Mouse (Mus musculus) neural tube, embryonic 10.5 days (tissue): ENCODE results near the gene Fgf16.

Experiments
- DNase-seq: peaks from one replicate; pipeline ENCODE4 v3.0.0-alpha.2; 2017; ENCODE audit warnings: low spot score; ENCODE audit errors: extremely low spot score

Fgf16 gene

DNA sequence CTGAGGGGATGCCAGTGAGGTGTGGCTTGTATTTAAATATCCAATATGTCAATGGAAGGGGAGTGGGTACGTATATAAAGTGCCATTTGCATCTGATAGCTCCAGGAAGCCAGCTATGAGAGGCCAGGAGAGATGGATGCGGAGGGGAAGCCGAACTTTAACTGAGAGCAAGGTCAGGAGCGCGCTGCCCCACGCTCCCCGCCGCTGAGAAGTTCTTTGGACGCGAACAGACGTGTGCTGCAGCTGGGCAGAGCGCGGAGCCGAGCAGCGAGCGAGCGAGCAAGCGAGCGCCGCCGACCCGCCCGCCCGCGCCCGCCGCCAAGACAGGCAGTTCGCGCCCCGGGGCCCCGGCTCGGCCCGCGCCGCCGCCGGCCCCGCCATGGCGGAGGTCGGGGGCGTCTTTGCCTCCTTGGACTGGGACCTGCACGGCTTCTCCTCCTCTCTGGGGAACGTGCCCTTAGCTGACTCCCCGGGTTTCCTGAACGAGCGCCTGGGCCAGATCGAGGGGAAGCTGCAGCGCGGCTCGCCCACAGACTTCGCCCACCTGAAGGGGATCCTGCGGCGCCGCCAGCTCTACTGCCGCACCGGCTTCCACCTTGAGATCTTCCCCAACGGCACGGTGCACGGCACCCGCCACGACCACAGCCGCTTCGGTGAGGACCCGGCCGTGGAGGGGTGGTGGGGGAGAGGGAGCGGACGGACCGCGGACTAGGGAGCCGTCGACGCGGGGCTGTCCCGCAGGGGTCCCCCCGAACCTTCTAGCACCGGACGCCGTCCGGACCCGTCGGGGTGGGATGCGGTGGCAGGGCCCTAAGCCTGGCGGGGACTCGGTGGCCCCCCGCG lies at the start of gene Fgf16:
Fgf16 (plus strand) TSS at position 118 of the 843 bp plus-strand sequence.
- peak; percentile 40 for DNase-seq

- no peak for DNase-seq
Observed at GRCm38 (mm10) chrX:105714740-105715139, 49.3 kb upstream of the Fgf16 start.

DNA sequence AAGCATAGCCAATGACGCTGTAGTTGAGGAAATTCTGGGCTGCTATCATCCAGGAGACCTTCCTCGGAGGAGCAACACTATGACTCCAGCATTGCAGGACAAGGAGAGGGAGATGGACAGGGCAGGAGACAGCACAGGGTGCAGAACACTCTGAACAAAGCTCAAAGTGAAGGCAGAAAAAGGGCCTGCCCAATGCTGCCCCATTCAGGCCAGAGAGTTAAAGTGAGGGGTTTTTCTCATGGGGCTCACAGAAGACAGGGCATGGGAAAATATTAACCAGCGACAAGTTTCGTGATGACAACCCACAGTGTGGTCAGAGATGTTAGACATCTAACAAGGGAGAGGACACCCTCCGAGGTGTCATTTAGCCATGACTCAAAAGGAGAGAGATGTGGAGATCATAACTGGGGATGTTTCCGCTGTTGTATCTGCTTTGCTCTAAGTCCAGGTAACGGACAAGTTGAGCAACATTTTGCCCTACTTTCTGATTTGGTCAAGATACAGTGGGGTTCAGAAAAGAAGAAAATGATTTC lies 48.2 kb upstream of the Fgf16 start:
- no peak for DNase-seq

DNA sequence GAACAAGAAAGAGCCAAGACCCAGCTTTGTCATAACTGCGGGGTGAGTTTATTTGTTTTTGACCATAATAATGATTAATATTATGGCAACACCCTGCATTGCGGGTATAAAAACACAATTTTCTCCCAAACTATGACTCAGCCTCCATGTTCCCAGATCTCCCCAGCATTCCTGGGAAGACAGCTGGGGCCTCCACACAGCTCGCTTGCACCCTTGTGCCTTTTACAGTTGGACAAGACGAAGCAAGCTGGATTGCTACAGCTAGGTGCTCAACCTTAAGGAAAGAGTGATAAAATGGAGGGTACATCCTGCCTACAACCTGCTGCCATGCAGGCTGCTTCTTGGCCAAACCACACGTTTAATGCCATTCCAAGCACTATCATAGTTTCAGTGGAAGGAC lies 45.7 kb upstream of the Fgf16 start:
- DNase-seq: no peak

DNA sequence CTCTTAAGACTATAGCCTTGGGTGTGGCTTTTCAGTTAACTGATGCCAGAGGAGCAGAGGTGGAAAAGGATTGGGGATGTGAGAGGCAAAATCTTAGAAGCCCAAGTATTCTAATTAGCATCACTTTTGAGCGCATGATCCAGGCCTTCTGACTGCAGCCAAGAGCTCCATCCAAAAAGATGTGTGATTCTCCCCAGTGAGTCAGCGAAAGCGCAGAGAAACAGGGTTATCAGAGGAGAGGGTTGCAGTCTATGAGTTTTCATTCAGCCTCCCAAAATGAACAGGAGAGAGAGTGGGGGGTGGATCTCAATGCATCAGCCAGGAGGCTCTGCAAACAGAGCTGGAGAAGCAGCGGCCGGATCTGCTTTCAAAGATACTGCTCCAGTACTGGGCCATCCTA lies 45.1 kb upstream of the Fgf16 start:
- no peak for DNase-seq

- no peak for DNase-seq
Observed at GRCm38 (mm10) chrX:105724174-105724573, 39.9 kb upstream of the Fgf16 start.

DNA sequence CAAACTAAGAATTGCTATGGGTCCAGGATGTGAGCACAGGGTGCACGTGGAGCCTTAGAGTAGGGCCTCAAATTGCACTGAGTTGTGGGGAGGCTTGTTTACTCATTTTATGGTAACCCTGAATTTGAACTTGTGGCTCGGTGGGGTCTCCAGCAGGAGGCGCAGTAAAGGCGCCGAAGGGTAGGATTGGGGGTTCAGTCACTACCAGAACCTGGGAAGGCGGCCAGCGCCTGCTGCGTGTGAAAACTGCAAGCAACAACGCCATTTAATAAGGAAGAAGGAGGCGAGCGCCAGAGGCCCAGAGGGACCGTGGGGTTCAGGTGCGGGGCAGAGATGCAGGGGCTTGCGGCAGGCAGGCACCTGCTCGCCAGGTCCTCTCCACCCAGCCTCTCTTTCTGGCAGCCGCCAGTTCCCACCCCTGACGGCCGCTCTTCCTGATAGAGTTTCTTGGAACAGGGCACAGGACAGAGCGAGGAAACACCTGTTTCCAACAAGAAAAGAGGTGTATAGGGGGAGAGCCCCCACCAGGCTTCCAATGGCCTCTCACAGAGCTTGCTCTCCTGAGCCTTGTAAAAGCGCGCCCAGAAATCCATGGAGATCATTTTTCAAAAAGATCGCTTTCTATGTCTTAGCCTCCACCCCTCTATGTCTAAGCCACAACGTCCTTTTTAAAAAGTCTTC lies 1.1 kb upstream of the Fgf16 start:
- DNase-seq: no peak

- DNase-seq: peak; percentile 40
Observed at GRCm38 (mm10) chrX:105763612-105764011, 467 bp upstream of the Fgf16 start.

DNA sequence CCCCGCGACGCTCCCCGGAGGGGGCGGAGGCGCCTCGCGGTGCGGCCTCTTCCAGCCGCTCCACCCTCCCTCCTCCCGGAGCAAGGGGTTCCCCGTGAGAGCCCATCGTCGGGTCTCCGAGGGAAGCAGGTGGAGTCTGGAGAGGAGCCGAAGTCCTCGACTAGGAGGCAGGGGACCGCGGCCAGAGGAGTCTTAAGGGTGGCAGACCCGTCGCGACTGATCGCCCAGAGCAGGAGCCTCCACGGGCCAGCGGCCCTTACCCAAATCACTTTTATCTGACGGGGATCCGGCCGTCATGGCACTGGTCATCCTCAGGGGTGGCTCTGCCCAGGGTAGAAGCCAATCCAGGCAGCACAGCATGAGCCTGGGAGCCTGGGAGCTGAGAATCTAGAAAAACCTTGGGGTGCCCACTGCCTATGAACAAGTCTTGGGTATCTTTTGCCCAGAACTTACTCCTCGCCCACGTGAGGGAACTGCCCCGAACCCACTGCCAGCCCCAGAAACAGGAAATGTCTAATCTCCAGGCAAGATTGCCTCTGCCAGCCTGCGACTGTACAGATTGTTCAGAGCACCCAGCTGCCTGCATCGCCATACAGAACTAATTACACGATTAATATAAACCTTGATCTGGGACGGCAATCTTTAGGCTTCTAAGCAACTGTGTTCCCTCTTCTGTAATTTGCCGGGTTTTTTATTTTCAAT lies 1.1 kb downstream of the Fgf16 start:
- peak; percentile 32 for DNase-seq

DNA sequence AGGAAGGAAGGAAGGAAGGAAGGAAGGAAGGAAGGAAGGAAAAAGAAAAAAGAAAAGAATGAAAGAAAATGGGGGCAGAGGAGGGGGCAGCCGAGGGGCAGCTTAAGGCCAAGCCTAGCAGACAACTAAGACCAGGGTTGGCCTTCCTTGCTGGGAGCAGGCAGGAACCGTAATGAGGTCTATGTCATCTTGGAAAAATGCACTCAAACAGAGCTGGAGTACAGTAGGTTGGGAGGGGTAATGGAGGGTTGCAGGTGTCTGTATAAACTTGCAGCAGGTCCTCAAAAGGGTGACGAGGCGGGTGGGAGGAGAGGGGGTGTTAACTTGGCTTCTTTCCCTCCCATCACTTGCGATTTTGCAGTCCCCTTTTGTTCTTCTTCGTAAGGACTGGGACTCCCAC lies 1.9 kb downstream of the Fgf16 start:
- DNase-seq: no peak

DNA sequence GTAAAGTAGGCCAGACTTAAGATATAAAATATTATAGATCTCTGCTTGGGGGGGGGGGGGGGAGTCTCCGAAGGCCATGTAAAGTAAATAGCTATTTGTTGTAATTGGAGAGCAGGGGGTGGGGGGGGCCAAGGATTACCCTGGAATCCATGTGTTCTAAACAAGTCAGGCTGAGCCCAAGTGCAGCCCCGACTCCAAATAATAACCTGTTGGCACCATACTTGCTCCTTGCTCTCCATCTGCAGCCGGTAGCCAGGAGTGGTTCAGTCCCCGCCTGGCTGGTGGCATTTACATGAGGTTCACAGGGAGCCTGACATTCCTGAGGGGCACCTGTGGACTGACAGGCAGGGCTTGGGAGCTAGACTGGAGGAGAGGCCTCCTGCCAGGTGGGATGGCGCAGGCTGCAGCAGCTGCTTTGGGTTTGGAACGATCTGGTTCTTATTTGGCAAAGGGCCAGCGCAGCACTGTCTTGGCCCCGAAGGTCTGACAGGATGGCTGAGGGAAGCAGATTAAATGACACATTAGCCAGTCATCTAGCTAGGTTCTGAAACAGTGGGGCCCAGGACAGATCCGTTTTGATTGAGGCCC lies 3.2 kb downstream of the Fgf16 start:
- no peak for DNase-seq

DNA sequence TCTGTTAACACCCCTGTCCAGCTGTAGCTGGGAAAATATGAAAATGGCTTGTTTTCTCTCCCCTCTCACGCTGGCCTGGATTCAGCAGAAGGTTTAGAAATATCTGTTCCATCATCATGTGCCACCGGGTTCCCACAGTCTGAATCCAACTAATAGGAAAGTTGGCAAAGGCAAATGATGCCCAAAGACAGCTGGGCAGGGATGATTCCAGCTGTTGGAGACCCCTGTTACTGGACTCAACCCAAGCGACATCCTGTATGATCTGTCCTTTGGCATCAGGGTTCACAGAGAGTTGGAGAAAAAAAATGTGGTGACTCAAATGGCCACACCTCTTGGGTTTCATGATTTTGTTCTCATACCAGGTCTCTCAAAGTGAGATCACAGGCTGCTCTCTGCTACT lies 3.9 kb downstream of the Fgf16 start:
- no peak for DNase-seq

GRCm38 (mm10) chrX:105773281-105773680 lies 9.2 kb downstream of the Fgf16 start:
- DNase-seq: no peak

DNA sequence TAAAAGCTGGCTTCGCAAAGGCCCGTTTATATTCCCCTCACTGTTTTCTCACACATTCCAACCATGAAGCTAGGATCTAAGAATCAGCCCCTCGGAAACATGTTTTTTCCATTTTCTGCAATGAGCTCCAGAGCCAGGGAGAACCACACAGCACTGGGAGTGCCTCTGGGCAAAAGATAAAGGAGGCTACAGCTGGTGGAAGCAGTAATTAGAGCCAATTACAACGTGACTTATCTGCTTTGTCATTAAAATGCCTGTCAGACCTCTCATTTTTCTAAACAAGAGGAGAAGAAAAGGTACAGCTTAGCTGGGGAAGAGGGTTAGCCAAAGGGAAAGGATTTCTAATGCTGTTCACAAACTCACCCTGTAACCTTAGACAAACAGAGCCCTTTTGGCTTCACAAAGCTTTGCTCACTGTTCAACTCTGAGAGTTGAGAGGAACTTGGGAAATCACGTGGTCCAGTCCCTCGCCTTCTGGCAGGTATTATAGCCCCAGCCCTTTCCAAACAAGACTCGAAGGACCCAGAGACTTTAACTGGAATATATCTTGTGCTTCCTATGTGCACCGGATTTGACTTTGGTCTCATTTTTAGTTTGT lies 30.8 kb downstream of the Fgf16 start:
- no peak for DNase-seq

- DNase-seq: no peak
Observed at GRCm38 (mm10) chrX:105824462-105824861, 60.4 kb downstream of the Fgf16 start.
